Mouse (Mus musculus): ENCODE data around the gene Itprid2. TPM values are rescaled to one million over a fixed set of nuclear protein-coding genes. Genes with fewer than 3 reads are reported as not detected.

Gene Itprid2
- polyA plus RNA-seq, 1 experiment from 2014 or later, result 7.8 TPM

DNA sequence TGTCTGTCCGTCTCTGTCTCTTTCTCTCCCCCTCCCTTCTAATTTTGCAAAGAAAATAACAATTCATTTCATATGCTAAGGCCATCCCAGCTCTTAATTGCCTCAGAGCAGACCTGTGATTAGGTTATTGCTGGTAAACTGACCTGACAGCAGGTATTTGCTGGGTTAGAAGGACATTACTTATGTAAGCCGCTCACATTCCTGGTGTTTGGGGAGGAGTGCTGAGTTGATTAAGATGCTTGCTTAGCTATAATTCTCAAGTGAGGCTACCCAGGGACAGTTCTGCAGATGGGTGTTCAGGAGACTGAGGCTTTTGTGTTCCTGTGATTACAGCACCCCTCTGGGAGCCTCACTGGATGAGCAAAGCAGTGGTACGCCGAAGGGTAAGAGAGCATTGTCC is 3.8 kb downstream of the Itprid2 start:
- Histone ChIP-seq H3K9ac (ENCODE audit: low read depth, low read length) (no peak overlapping the region), H3K4me3 (ENCODE audit: low read depth, low read length) (no peak overlapping the region), H3K9me3 (ENCODE audit: control insufficient read depth, low read length) (no peaks in the 10 kb centered on the region), H3K4me1 (replicated peaks; ENCODE audit: control insufficient read depth, insufficient read depth, low read length) (no peaks in the 10 kb centered on the region), H3K27ac (ENCODE audit: low read depth, low read length) (no peak overlapping the region), H3K4me2 (replicated peaks; ENCODE audit: low read depth, low read length) (no peak overlapping the region), H3K36me3 (ENCODE audit: control insufficient read depth, insufficient read depth, low read length) (no peaks in the 10 kb centered on the region), H3K27me3 (ENCODE audit: control insufficient read depth, insufficient read depth, low read length) (no peaks in the 10 kb centered on the region)
- DNase-seq (ENCODE audit: low spot score), result no peak
- no peak for ATAC-seq (ENCODE audit: low FRiP score)
- WGBS, result 66% methylated on average over 4 of the region's 4 CpGs

DNA sequence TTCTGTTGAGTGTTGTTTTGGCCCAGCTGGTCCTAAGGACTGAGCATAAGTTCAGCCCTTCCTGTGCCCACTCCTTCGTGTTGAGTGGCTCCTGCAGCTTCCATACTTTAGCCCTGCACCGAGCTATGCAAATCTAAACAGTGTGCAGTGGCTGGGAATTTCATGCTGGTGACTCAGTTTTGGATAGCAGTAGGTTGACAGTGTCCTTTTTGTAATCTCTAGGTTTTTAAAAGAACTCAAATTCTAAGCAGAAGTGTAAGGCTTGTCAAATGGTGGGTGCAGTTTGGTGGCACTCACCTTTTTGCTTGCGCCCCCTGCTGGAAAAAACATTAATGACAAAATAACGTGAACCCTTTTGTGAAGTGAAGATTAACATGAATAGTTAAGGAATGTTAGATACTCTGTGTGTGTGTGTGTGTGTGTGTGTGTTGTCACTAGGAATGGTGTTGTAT is 11.1 kb downstream of the Itprid2 start:
- 55% methylated on average over 4 of the region's 4 CpGs for WGBS
- DNase-seq (ENCODE audit: low spot score), result peak; percentile 78
- H3K4me2 ChIP-seq (replicated peaks; ENCODE audit: low read depth, low read length), result no peak overlapping the region
- no peaks in the 10 kb centered on the region for H3K27me3 ChIP-seq (ENCODE audit: control insufficient read depth, insufficient read depth, low read length)
- no peak overlapping the region for H3K4me3 ChIP-seq (ENCODE audit: low read depth, low read length)
- H3K27ac ChIP-seq (ENCODE audit: low read depth, low read length), result no peak overlapping the region
- no peaks in the 10 kb centered on the region for H3K36me3 ChIP-seq (ENCODE audit: control insufficient read depth, insufficient read depth, low read length)
- H3K9ac ChIP-seq (ENCODE audit: low read depth, low read length), result no peak overlapping the region
- ATAC-seq (ENCODE audit: low FRiP score), result no peak
- no peaks in the 10 kb centered on the region for H3K4me1 ChIP-seq (replicated peaks; ENCODE audit: control insufficient read depth, insufficient read depth, low read length)
- H3K9me3 ChIP-seq (ENCODE audit: control insufficient read depth, low read length), result no peaks in the 10 kb centered on the region

DNA sequence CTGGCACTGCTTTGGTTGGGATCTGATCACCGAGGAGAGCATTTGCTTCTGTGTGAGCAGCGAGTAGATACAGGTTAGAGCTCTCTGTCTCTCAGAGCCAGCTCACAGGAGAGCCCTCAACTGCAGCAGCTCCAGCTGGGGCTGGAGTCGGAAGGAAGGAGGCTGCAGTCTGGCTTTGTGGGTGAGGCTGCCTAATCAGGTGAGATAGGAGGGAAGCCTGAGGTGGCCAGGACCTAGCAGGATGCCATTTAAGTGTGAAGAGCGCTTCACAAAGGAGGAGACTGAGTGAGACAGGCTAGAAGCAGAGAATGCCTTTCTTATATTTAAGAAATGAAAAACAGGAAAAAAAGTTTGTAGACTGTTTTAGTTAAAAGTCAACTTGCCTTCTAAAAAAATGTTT is 11.9 kb downstream of the Itprid2 start:
- no peaks in the 10 kb centered on the region for H3K27me3 ChIP-seq (ENCODE audit: control insufficient read depth, insufficient read depth, low read length)
- no peak overlapping the region for H3K9ac ChIP-seq (ENCODE audit: low read depth, low read length)
- WGBS, result 55% methylated on average over 4 of the region's 4 CpGs
- H3K4me1 ChIP-seq (replicated peaks; ENCODE audit: control insufficient read depth, insufficient read depth, low read length), result no peaks in the 10 kb centered on the region
- DNase-seq (ENCODE audit: low spot score) (no peak), ATAC-seq (ENCODE audit: low FRiP score) (no peak)
- no peak overlapping the region for H3K27ac ChIP-seq (ENCODE audit: low read depth, low read length)
- no peaks in the 10 kb centered on the region for H3K9me3 ChIP-seq (ENCODE audit: control insufficient read depth, low read length)
- H3K36me3 ChIP-seq (ENCODE audit: control insufficient read depth, insufficient read depth, low read length), result no peaks in the 10 kb centered on the region
- no peak overlapping the region for H3K4me3 ChIP-seq (ENCODE audit: low read depth, low read length)
- no peak overlapping the region for H3K4me2 ChIP-seq (replicated peaks; ENCODE audit: low read depth, low read length)

DNA sequence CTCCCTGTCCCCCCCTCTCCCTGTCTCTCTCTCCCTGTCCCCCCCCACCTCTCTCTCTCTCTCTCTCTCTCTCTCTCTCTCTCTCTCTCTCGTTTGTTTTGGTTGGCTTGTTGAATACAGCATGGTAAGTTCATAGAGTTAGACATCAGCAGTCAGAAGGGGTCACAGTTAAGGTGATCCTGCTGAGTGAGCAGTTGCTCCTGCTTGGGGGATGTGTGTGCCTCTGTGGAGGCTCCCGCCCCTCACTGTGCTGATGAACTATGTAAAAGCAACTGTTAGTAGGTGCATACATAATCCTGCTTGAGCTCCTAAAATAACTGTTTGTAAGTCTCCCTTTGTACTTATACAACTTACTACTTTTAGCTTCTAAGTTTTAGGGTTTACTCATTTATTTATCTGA is 12.6 kb downstream of the Itprid2 start:
- H3K4me3 ChIP-seq (ENCODE audit: low read depth, low read length), result no peak overlapping the region
- no peak overlapping the region for H3K27ac ChIP-seq (ENCODE audit: low read depth, low read length)
- 30% methylated on average over 2 of the region's 2 CpGs for WGBS
- H3K4me2 ChIP-seq (replicated peaks; ENCODE audit: low read depth, low read length), result no peak overlapping the region
- no peaks in the 10 kb centered on the region for H3K4me1 ChIP-seq (replicated peaks; ENCODE audit: control insufficient read depth, insufficient read depth, low read length)
- no peak for ATAC-seq (ENCODE audit: low FRiP score)
- H3K9me3 ChIP-seq (ENCODE audit: control insufficient read depth, low read length), result no peaks in the 10 kb centered on the region
- H3K27me3 ChIP-seq (ENCODE audit: control insufficient read depth, insufficient read depth, low read length), result no peaks in the 10 kb centered on the region
- DNase-seq (ENCODE audit: low spot score), result no peak
- H3K36me3 ChIP-seq (ENCODE audit: control insufficient read depth, insufficient read depth, low read length), result no peaks in the 10 kb centered on the region
- no peak overlapping the region for H3K9ac ChIP-seq (ENCODE audit: low read depth, low read length)

DNA sequence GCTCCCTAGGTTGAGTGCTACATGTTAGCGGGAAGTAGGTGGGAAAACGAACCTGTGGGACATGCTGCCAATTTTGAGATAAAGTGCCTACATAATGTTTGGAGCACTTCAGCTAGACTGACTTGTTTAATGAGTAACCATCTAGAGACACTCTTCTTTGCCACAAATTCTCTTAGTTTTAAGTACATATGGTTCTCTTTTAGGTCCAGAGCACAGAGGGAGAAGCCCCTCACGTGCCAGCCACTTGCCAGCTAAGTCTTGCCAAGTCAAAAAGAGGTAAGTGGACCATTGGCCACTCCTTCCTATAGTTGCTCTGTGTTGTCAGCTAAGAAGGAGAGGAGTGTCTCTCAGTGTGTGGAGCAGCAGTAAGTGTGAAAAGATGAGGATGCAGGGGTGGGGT is 16.0 kb downstream of the Itprid2 start:
- no peak overlapping the region for H3K27ac ChIP-seq (ENCODE audit: low read depth, low read length)
- H3K4me3 ChIP-seq (ENCODE audit: low read depth, low read length), result no peak overlapping the region
- ATAC-seq (ENCODE audit: low FRiP score) (no peak), DNase-seq (ENCODE audit: low spot score) (no peak)
- no peaks in the 10 kb centered on the region for H3K9me3 ChIP-seq (ENCODE audit: control insufficient read depth, low read length)
- H3K36me3 ChIP-seq (ENCODE audit: control insufficient read depth, insufficient read depth, low read length), result no peaks in the 10 kb centered on the region
- H3K9ac ChIP-seq (ENCODE audit: low read depth, low read length), result no peak overlapping the region
- H3K27me3 ChIP-seq (ENCODE audit: control insufficient read depth, insufficient read depth, low read length), result no peaks in the 10 kb centered on the region
- 91% methylated on average over 3 of the region's 3 CpGs for WGBS
- no peaks in the 10 kb centered on the region for H3K4me1 ChIP-seq (replicated peaks; ENCODE audit: control insufficient read depth, insufficient read depth, low read length)
- no peak overlapping the region for H3K4me2 ChIP-seq (replicated peaks; ENCODE audit: low read depth, low read length)

DNA sequence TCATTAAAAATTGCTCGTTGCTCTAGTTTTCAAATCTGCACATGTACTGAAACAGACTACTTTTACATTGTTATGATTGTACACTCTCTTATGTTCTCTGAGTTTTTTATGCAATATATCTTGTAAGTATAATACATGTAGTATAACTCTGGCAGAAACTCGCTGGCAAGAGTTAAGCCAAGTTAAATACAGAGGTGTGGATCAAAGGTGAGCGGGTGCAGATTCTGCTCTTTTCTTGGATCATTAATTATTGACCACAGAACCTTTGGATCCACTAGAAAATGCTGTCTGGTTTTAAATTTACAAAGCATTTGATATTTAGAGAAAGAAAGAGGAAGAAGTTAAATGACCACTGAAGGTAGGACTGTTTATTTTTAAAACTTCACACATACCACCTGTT is 16.5 kb downstream of the Itprid2 start:
- Histone ChIP-seq H3K27ac (ENCODE audit: low read depth, low read length) (no peak overlapping the region), H3K36me3 (ENCODE audit: control insufficient read depth, insufficient read depth, low read length) (no peaks in the 10 kb centered on the region), H3K4me3 (ENCODE audit: low read depth, low read length) (no peak overlapping the region), H3K9me3 (ENCODE audit: control insufficient read depth, low read length) (no peaks in the 10 kb centered on the region), H3K4me1 (replicated peaks; ENCODE audit: control insufficient read depth, insufficient read depth, low read length) (no peaks in the 10 kb centered on the region), H3K4me2 (replicated peaks; ENCODE audit: low read depth, low read length) (no peak overlapping the region), H3K9ac (ENCODE audit: low read depth, low read length) (no peak overlapping the region), H3K27me3 (ENCODE audit: control insufficient read depth, insufficient read depth, low read length) (no peaks in the 10 kb centered on the region)
- DNase-seq (ENCODE audit: low spot score) (no peak), ATAC-seq (ENCODE audit: low FRiP score) (no peak)
- WGBS, result 84% methylated on average over 3 of the region's 3 CpGs

DNA sequence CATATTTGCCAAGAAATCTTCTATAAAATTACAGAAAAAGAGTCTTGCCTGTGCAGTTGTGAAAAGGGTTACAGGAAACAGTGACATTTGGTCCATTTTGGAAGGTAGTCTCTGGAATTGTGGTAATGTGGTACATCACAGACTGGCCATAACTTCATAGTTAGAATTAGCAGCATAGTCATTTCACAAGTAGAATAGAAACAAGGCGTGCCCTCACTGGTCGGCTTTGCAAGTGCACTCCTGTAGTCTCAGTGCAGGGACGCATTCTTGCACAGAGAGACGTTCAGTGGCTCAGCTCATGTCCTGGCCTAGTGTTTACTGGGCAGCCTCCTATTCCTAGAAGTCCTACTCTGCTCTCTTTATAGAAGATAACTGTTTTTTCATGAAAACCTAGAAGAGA is 17.4 kb downstream of the Itprid2 start:
- no peaks in the 10 kb centered on the region for H3K9me3 ChIP-seq (ENCODE audit: control insufficient read depth, low read length)

DNA sequence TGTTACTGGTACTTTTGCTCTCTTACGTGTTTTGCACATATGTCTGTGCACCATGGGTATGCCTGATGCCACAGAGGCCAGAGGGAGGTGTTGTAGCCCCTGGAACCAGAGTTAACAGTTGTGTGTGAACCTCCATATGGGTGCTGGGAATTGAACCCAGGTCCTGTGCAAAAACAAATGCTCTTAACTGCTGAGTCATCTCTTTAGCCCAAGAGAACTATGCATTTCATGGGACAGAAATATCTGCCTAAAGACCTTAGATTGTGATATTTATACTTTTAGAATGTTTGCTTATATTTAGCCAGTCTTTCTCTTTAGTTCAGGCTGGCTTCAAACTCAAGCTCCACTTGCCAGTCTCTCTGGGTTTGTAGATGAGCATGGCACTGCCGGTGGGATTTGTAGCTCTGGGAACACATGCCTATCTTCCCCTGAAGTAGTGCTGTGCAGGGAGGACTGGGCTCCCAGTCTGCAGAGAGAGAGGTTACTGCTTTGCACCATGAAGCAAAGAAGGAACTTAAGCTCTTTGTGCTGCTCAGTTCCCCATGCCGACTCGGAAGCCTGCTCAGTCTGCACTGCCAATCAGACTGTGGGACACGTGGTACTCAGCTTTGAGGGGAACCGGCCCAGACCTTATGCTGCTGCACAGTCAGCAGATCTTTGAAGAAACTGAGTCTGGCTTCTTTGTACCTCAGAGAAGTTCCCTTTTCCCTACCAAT is 18.1 kb downstream of the Itprid2 start:
- Histone ChIP-seq H3K4me1 (replicated peaks; ENCODE audit: control insufficient read depth, insufficient read depth, low read length) (no peaks in the 10 kb centered on the region), H3K36me3 (ENCODE audit: control insufficient read depth, insufficient read depth, low read length) (no peaks in the 10 kb centered on the region), H3K27me3 (ENCODE audit: control insufficient read depth, insufficient read depth, low read length) (no peaks in the 10 kb centered on the region), H3K9me3 (ENCODE audit: control insufficient read depth, low read length) (no peaks in the 10 kb centered on the region), H3K9ac (ENCODE audit: low read depth, low read length) (no peak overlapping the region), H3K4me3 (ENCODE audit: low read depth, low read length) (no peak overlapping the region), H3K4me2 (replicated peaks; ENCODE audit: low read depth, low read length) (no peak overlapping the region), H3K27ac (ENCODE audit: low read depth, low read length) (no peak overlapping the region)
- no peak for ATAC-seq (ENCODE audit: low FRiP score)
- DNase-seq (ENCODE audit: low spot score), result no peak
- WGBS, result 80% methylated on average over 6 of the region's 6 CpGs

More for the DNA sequence above, 17.4 kb downstream of the Itprid2 start:
- WGBS, result 89% methylated on average over 4 of the region's 4 CpGs
- Histone ChIP-seq H3K27ac (ENCODE audit: low read depth, low read length) (no peak overlapping the region), H3K9ac (ENCODE audit: low read depth, low read length) (no peak overlapping the region), H3K4me2 (replicated peaks; ENCODE audit: low read depth, low read length) (no peak overlapping the region), H3K27me3 (ENCODE audit: control insufficient read depth, insufficient read depth, low read length) (no peaks in the 10 kb centered on the region), H3K4me1 (replicated peaks; ENCODE audit: control insufficient read depth, insufficient read depth, low read length) (no peaks in the 10 kb centered on the region), H3K36me3 (ENCODE audit: control insufficient read depth, insufficient read depth, low read length) (no peaks in the 10 kb centered on the region), H3K4me3 (ENCODE audit: low read depth, low read length) (no peak overlapping the region)
- ATAC-seq (ENCODE audit: low FRiP score) (no peak), DNase-seq (ENCODE audit: low spot score) (no peak)

DNA sequence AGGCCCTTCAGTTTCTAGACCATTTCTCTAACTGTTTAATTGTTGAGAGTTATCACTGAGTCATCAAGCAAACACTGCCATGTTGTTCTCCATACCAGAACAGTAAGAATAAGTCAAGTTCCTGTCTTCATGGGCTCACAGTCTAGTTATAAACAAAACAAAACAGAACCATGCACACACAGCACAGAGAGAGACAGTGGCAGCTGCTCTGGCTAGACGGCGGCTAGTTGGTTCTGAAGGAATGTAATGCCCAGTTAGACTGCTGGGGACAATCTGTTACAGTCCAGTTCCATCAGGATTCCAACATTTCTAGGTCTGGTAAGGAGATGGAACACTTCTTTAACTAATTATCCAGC is 18.6 kb downstream of the Itprid2 start:
- 87% methylated on average over 2 of the region's 2 CpGs for WGBS
- Histone ChIP-seq H3K4me2 (replicated peaks; ENCODE audit: low read depth, low read length) (no peak overlapping the region), H3K4me1 (replicated peaks; ENCODE audit: control insufficient read depth, insufficient read depth, low read length) (no peaks in the 10 kb centered on the region), H3K27ac (ENCODE audit: low read depth, low read length) (no peak overlapping the region), H3K36me3 (ENCODE audit: control insufficient read depth, insufficient read depth, low read length) (no peaks in the 10 kb centered on the region), H3K27me3 (ENCODE audit: control insufficient read depth, insufficient read depth, low read length) (no peaks in the 10 kb centered on the region), H3K9ac (ENCODE audit: low read depth, low read length) (no peak overlapping the region), H3K9me3 (ENCODE audit: control insufficient read depth, low read length) (no peaks in the 10 kb centered on the region), H3K4me3 (ENCODE audit: low read depth, low read length) (no peak overlapping the region)
- ATAC-seq (ENCODE audit: low FRiP score) (no peak), DNase-seq (ENCODE audit: low spot score) (no peak)
